Mouse (Mus musculus) ES-E14 (cell line): ENCODE measurements around the gene Glycam1.

Experiments used
- HCFC1 ChIP-seq: IDR thresholded peaks from 2 replicates; pipeline ENCODE4 v1.6.1; 2012; ENCODE audit warnings: low read length, inconsistent platforms, borderline replicate concordance; ENCODE audit not compliant: insufficient read depth
- MAFK ChIP-seq: IDR thresholded peaks from 2 replicates; pipeline ENCODE4 v1.6.1; 2014; ENCODE audit warnings: mild to moderate bottlenecking, low read depth, low read length, inconsistent platforms; ENCODE audit not compliant: insufficient read depth
- ZNF384 ChIP-seq: IDR thresholded peaks from 2 replicates; pipeline ENCODE4 v1.6.1; 2012; ENCODE audit warnings: low read depth, low read length, inconsistent platforms

GRCm38 (mm10) chr15:103535786-103536185 is 29.1 kb downstream of the Glycam1 start:
- TF ChIP-seq HCFC1 (no peak), ZNF384 (no peak), MAFK (no peak)
